Comparison of ENCODE assay signal across 7 mouse cellular contexts in genomic region chr1:135554632-135555260, GRCm38 (mm10). TPM values are rescaled to one million over a fixed set of nuclear protein-coding genes. Genes with fewer than 3 reads are reported as not detected.
A peak's percentile ranks its signal among the peaks of the same experiment; 100 is the strongest.
DNase-seq lines count a peak whose midpoint lies in the region; ATAC-seq and TF ChIP-seq lines count a peak whose summit lies in the region.

No protein-coding gene starts in this region.

- H3K4me2 ChIP-seq in limb, embryonic 14.5 days (replicated peaks; ENCODE audit: low read depth, low read length, severe bottlenecking): 0 out of 2 replicates have a peak overlapping the region, but pooled peaks have one; percentile 10

- H3K4me3 ChIP-seq in limb, embryonic 14.5 days (replicated peaks; ENCODE audit: low read length): no peak overlapping the region

- H3K4me1 ChIP-seq in limb, embryonic 14.5 days (ENCODE audit: control insufficient read depth, insufficient read depth, low read length): peaks cover 23% of the 10 kb centered on the region

- H3K9me3 ChIP-seq in limb, embryonic 14.5 days (ENCODE audit: control insufficient read depth, low read length): no peaks in the 10 kb centered on the region

- TF ChIP-seq POLR2A in limb, embryonic 14.5 days (IDR thresholded peaks at IDR 0.05; ENCODE audit: borderline replicate concordance, extremely low read depth, insufficient read depth, insufficient read length): no peak

- no peaks in the 10 kb centered on the region for H3K27me3 ChIP-seq in limb, embryonic 14.5 days (ENCODE audit: control insufficient read depth, insufficient read depth, low read length)

- no peak overlapping the region for H3K9ac ChIP-seq in limb, embryonic 14.5 days (ENCODE audit: low read depth, low read length, severe bottlenecking)

- H3K27ac ChIP-seq in limb, embryonic 14.5 days (replicated peaks; ENCODE audit: low read depth, low read length): 0 out of 2 replicates have a peak overlapping the region, but pooled peaks have one; percentile 21

- DNase-seq in 416B (ENCODE audit: low read depth): peak; percentile 86
- peak; percentile 11 for DNase-seq in CD4-positive helper T cell, adult 2 months (ENCODE audit: low read depth, low spot score)
- DNase-seq in limb, embryonic 14.5 days (ENCODE audit: low spot score): no peak
- DNase-seq in ovary, adult 18-20 months (ENCODE audit: low spot score): no peak
- no peak for DNase-seq in spleen, postnatal 4 days (ENCODE audit: low spot score in 2 of 2)
- DNase-seq in urinary bladder, postnatal 10 days (ENCODE audit: low spot score): no peak

- ATAC-seq in granulocyte monocyte progenitor cell, adult 5-6 weeks (replicated peaks; ENCODE audit: poor library complexity, severe bottlenecking): peak; percentile 20; the same call in 1 of the 2 replicates
- peak; percentile 35; the same call in 1 of the 2 replicates for ATAC-seq in limb, embryonic 14.5 days (ENCODE audit: low FRiP score, low read depth)

- H3K36me3 ChIP-seq in limb, embryonic 14.5 days (ENCODE audit: control insufficient read depth, insufficient read depth, low read length): no peaks in the 10 kb centered on the region

- WGBS in limb, embryonic 14.5 days: 8% methylated on average over 17 of the region's 17 CpGs

RNA-seq across cellular contexts. Expression of gene Nav1, which starts 52.3 kb away (rescaled TPM):
- total RNA-seq in granulocyte monocyte progenitor cell, adult 5-6 weeks (2014; fragmentation: Nextera tagmentation): 16.3 and 19.8 TPM in 2 replicates
- 2.9 and 3.6 TPM in 2 replicates for total RNA-seq in granulocyte monocyte progenitor cell, adult 5-6 weeks (2017)
- 26.8 and 31.8 TPM in 2 replicates for polyA plus RNA-seq in limb, embryonic 14.5 days (2012; rRNA removed)
- 14.4 and 17.3 TPM in 2 replicates for polyA plus RNA-seq in limb, embryonic 14.5 days (2014; fragmentation: Nextera tagmentation; extraction: Ambion mirVana)

Comparison
In these comparisons a context has a peak if more than half of its experiments do, and no peak if none do; other contexts are left out.
1. DNase-seq: peak in 416B (single experiment) and CD4-positive helper T cell, adult 2 months (single experiment); none in limb, embryonic 14.5 days (single experiment), ovary, adult 18-20 months (single experiment), spleen, postnatal 4 days (0 of 2) and urinary bladder, postnatal 10 days (single experiment).